Mouse (Mus musculus) olfactory bulb, adult 2 months (tissue): ENCODE measurements around the gene Cdh4. TPM values are rescaled to one million over a fixed set of nuclear protein-coding genes. Genes with fewer than 3 reads are reported as not detected.

ENCODE experiments used
- H3K27ac ChIP-seq: fragments of 200-500 bp; 2 replicates; pipeline ENCODE4 v1.5.1; 2012; ENCODE audit warnings: low read depth, low read length; ENCODE audit not compliant: insufficient read depth
- H3K4me1 ChIP-seq: fragments of 200-500 bp; 2 replicates; pipeline ENCODE4 v1.6.1; 2012; ENCODE audit warnings: low read length; ENCODE audit not compliant: control insufficient read depth, insufficient read depth
- H3K4me3 ChIP-seq: fragments of 200-500 bp; 2 replicates; pipeline ENCODE4 v1.5.1; 2012; ENCODE audit warnings: mild to moderate bottlenecking, low read depth, low read length, moderate library complexity; ENCODE audit not compliant: insufficient read depth
- CTCF ChIP-seq: fragments of 200-500 bp; IDR thresholded peaks from 2 replicates; pipeline ENCODE4 v1.5.1; 2012; ENCODE audit warnings: low read depth, mild to moderate bottlenecking, low read length, moderate library complexity; ENCODE audit not compliant: insufficient read depth
- POLR2A ChIP-seq: fragments of 200-500 bp; IDR thresholded peaks from 2 replicates; pipeline ENCODE4 v1.6.1; 2012; ENCODE audit warnings: mild to moderate bottlenecking, low read depth, low read length, moderate library complexity; ENCODE audit not compliant: insufficient read depth
- WGBS: fragments of 180-500 bp; shearing (Covaris S2); methylation state at CpG from one replicate; pipeline ENCODE4 v1.1.7; 2018; 5-methylcytosine and 5-hydroxymethylcytosine counted together
- polyA plus RNA-seq: library from polyadenylated mRNA; stranded (reverse); fragments of >200 nt; gene quantifications from 2 replicates; pipeline ENCODE4 v1.2.4, GENCODE M21; 2012; ENCODE audit warnings: low replicate concordance; ENCODE audit not compliant: missing spikeins, insufficient read depth, insufficient read length

Gene Cdh4
- polyA plus RNA-seq, 1 experiment: not detected

GRCm38 (mm10) chr2:179491891-179492290 is 49.7 kb downstream of the Cdh4 start:
- 66% methylated on average over 11 of the region's 11 CpGs for WGBS
- Histone ChIP-seq H3K4me3 (no peak overlapping the region), H3K27ac (no peak overlapping the region), H3K4me1 (peaks cover 26% of the 10 kb centered on the region)
- TF ChIP-seq CTCF (no peak), POLR2A (no peak)

DNA sequence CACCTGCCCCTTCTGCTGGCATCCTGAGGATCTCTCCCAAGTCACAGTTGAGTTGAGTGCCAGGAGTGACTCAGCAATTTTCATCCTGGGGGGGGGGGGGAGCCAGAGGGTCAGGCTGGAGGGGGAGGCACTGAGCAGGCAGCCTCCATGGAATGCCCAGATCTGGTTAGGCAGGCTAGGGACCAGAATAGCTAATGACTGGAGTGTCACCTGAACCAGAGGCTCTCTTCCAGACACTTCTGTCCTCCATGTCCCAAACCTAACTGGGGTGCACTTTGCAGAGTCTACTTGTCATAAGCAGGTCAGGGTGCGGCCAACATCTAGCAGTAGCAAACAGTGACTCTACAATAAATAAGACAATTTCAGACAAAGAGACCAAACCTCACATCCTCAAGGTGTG is 52.0 kb downstream of the Cdh4 start:
- 95% methylated on average over 1 of the region's 1 CpGs for WGBS
- no peak for TF ChIP-seq POLR2A
- no peak for TF ChIP-seq CTCF
- H3K27ac ChIP-seq: no peak overlapping the region
- no peak overlapping the region for H3K4me3 ChIP-seq
- peaks cover 27% of the 10 kb centered on the region for H3K4me1 ChIP-seq

- H3K4me1 ChIP-seq: peaks cover 20% of the 10 kb centered on the region
- no peak for TF ChIP-seq POLR2A
- TF ChIP-seq CTCF: no peak
- H3K4me3 ChIP-seq: no peak overlapping the region
- H3K27ac ChIP-seq: no peak overlapping the region
- 39% methylated on average over 16 of the region's 16 CpGs for WGBS
Observed at GRCm38 (mm10) chr2:179510439-179510838, 68.2 kb downstream of the Cdh4 start.

GRCm38 (mm10) chr2:179516559-179516958 is 74.3 kb downstream of the Cdh4 start:
- Histone ChIP-seq H3K27ac (no peak overlapping the region), H3K4me1 (peaks cover 35% of the 10 kb centered on the region), H3K4me3 (no peak overlapping the region)
- TF ChIP-seq CTCF (no peak), POLR2A (no peak)
- 95% methylated on average over 9 of the region's 9 CpGs for WGBS

GRCm38 (mm10) chr2:179518456-179519032 is 76.3 kb downstream of the Cdh4 start:
- Histone ChIP-seq H3K4me3 (no peak overlapping the region), H3K4me1 (peaks cover 37% of the 10 kb centered on the region), H3K27ac (peak overlapping the region; percentile 65)
- 14% methylated on average over 14 of the region's 14 CpGs for WGBS
- TF ChIP-seq CTCF (no peak), POLR2A (no peak)

GRCm38 (mm10) chr2:179519161-179519560 is 76.9 kb downstream of the Cdh4 start:
- Histone ChIP-seq H3K4me1 (peaks cover 37% of the 10 kb centered on the region), H3K4me3 (no peak overlapping the region), H3K27ac (peak overlapping the region; percentile 65)
- WGBS: 67% methylated on average over 7 of the region's 7 CpGs
- no peak for TF ChIP-seq CTCF
- no peak for TF ChIP-seq POLR2A

DNA sequence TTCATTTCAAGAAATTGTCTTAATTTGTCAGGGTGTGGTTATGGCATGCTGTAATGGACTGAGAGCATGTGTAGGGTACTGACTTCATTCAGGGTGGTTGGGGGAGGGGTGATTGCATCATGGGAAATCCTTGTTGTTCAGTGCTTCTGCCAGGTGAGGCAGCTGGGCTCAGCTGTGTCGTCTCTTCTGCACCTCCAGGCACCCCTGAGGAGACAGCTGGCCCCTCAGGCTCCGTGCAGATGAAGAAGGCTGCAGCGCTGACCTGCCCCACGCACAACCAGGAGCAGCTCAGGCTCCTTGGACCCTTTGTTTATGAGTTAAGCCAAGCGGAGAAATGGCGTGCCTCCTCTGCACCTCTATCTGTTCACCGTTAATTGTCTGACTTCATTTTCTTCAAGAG is 77.7 kb downstream of the Cdh4 start:
- TF ChIP-seq CTCF (no peak), POLR2A (no peak)
- 82% methylated on average over 7 of the region's 7 CpGs for whole genome bisulfite sequencing
- Histone ChIP-seq H3K4me3 (no peak overlapping the region), H3K4me1 (peaks cover 37% of the 10 kb centered on the region), H3K27ac (no peak overlapping the region)

- TF ChIP-seq POLR2A (no peak), CTCF (no peak)
- Histone ChIP-seq H3K4me3 (no peak overlapping the region), H3K4me1 (peaks cover 37% of the 10 kb centered on the region), H3K27ac (no peak overlapping the region)
- WGBS: 82% methylated on average over 6 of the region's 6 CpGs
Observed at GRCm38 (mm10) chr2:179520941-179521340, 78.7 kb downstream of the Cdh4 start.

DNA sequence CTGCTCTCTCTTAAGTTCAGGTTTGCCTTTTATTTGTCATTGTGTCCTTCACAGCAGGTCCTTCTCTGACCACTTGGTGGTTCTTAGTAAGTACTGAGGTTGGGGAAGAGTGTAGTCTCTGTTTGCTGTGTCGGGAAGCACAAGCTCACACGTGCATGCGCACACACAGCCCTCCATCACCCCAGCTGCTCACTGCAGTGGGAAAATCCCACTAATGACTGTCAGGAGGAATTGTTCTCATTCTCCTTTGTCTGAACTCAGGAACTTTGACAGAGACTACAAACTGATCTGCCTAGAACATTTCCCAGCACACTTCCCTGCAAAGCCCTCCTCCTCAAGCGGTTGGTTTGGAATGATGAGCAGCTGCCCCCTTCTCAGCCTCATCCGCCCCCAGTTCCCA is 79.2 kb downstream of the Cdh4 start:
- no peak overlapping the region for H3K27ac ChIP-seq
- no peak for TF ChIP-seq POLR2A
- no peak for TF ChIP-seq CTCF
- WGBS: 81% methylated on average over 5 of the region's 5 CpGs
- no peak overlapping the region for H3K4me3 ChIP-seq
- H3K4me1 ChIP-seq: peaks cover 38% of the 10 kb centered on the region

GRCm38 (mm10) chr2:179522141-179522540 is 79.9 kb downstream of the Cdh4 start:
- peaks cover 45% of the 10 kb centered on the region for H3K4me1 ChIP-seq
- 53% methylated on average over 8 of the region's 8 CpGs for WGBS
- H3K27ac ChIP-seq: no peak overlapping the region
- TF ChIP-seq POLR2A (no peak), CTCF (no peak)
- no peak overlapping the region for H3K4me3 ChIP-seq
